Mouse (Mus musculus) thymus, adult 2 months (tissue): ENCODE results near the gene Draxin.

Experiments
- CTCF ChIP-seq: fragments of 200-500 bp; IDR thresholded peaks from 2 replicates; pipeline ENCODE4 v1.5.1; 2012; ENCODE audit warnings: mild to moderate bottlenecking, control low read depth, low read length, moderate library complexity, borderline replicate concordance; ENCODE audit not compliant: control insufficient read depth, poor library complexity, insufficient read depth; ENCODE audit errors: extremely low read depth
- POLR2A ChIP-seq: fragments of 200-500 bp; IDR thresholded peaks from 2 replicates; pipeline ENCODE4 v1.6.1; 2012; ENCODE audit warnings: mild to moderate bottlenecking, low read length, control low read depth, moderate library complexity; ENCODE audit not compliant: control insufficient read depth, poor library complexity, insufficient read depth; ENCODE audit errors: extremely low read depth

- no peak for TF ChIP-seq POLR2A
- no peak for TF ChIP-seq CTCF
These were observed 60.8 kb downstream of the Draxin start for GRCm38 (mm10) chr4:148069602-148070218.
